Mouse (Mus musculus) layer of hippocampus, adult 8-10 months (tissue): ENCODE data around the gene Bank1. TPM values are rescaled to one million over a fixed set of nuclear protein-coding genes. Genes with fewer than 3 reads are reported as not detected.
"Not testable (repeated sequence)": the region's sequence is repeated elsewhere in the genome, so short reads cannot be mapped to it uniquely, and the experiment has no call there.

ENCODE experiments used
- DNase-seq, 2 experiments: peaks; one replicate each; pipeline ENCODE4 v3.0.0; 2022; ENCODE audit warnings: low spot score in 2 of 2
- total RNA-seq, 4 experiments: library from RNA; stranded (reverse); gene quantifications; 2 replicates each; pipeline ENCODE4 v1.2.4; 2022

The Bank1 gene
- total RNA-seq: 1 to 10 TPM; 1.3 to 1.7 (median 1.5) TPM

GRCm38 (mm10) chr3:136325783-136326182, at the start of gene Bank1:
TSS of gene Bank1 (minus strand) at chr3:136326066.
- no peak for DNase-seq

- DNase-seq: peak; percentile 33 to 38
Observed at GRCm38 (mm10) chr3:136369916-136370315, 44.0 kb upstream of the Bank1 start.

GRCm38 (mm10) chr3:136369466-136369865, 43.6 kb upstream of the Bank1 start:
- DNase-seq: peak; percentile 48 to 53

GRCm38 (mm10) chr3:136368505-136368999, 42.7 kb upstream of the Bank1 start:
- DNase-seq: no peak

GRCm38 (mm10) chr3:136349690-136350089, 23.8 kb upstream of the Bank1 start:
- no peak for DNase-seq

GRCm38 (mm10) chr3:136348611-136349010, 22.7 kb upstream of the Bank1 start:
- DNase-seq: no peak

GRCm38 (mm10) chr3:136347277-136347676, 21.4 kb upstream of the Bank1 start:
- DNase-seq: no peak

- DNase-seq: no peak
Observed at GRCm38 (mm10) chr3:136341911-136342310, 16.0 kb upstream of the Bank1 start.

GRCm38 (mm10) chr3:136339896-136340295, 14.0 kb upstream of the Bank1 start:
- no peak for DNase-seq

GRCm38 (mm10) chr3:136331135-136331534, 5.3 kb upstream of the Bank1 start:
- no peak for DNase-seq

- DNase-seq: no peak
Observed at GRCm38 (mm10) chr3:136330043-136330442, 4.2 kb upstream of the Bank1 start.

- no peak for DNase-seq
Observed at GRCm38 (mm10) chr3:136329133-136329532, 3.3 kb upstream of the Bank1 start.

GRCm38 (mm10) chr3:136324716-136325115, 1.1 kb downstream of the Bank1 start:
- DNase-seq: not testable (repeated sequence)

- no peak for DNase-seq
Observed at GRCm38 (mm10) chr3:136321936-136322335, 3.9 kb downstream of the Bank1 start.

GRCm38 (mm10) chr3:136308487-136308886, 17.4 kb downstream of the Bank1 start:
- DNase-seq: no peak

GRCm38 (mm10) chr3:136306564-136307158, 19.2 kb downstream of the Bank1 start:
- DNase-seq: no peak

GRCm38 (mm10) chr3:136302541-136302940, 23.3 kb downstream of the Bank1 start:
- DNase-seq: no peak

GRCm38 (mm10) chr3:136300810-136301209, 25.1 kb downstream of the Bank1 start:
- DNase-seq: not testable (repeated sequence)

- no peak for DNase-seq
Observed at GRCm38 (mm10) chr3:136297355-136297754, 28.5 kb downstream of the Bank1 start.

- DNase-seq: peak; percentile 36 to 54
Observed at GRCm38 (mm10) chr3:136295250-136295649, 30.6 kb downstream of the Bank1 start.

- no peak for DNase-seq
Observed at GRCm38 (mm10) chr3:136287883-136288282, 38.0 kb downstream of the Bank1 start.

GRCm38 (mm10) chr3:136264969-136265595, 60.8 kb downstream of the Bank1 start:
- DNase-seq: no peak

GRCm38 (mm10) chr3:136257761-136258160, 68.1 kb downstream of the Bank1 start:
- DNase-seq: no peak
